Mouse (Mus musculus) heart, postnatal 0 days (tissue): Measurements from ENCODE around the gene Kcne3.

ENCODE experiments used
- CTCF ChIP-seq: IDR thresholded peaks from 2 replicates; pipeline ENCODE4 v1.5.1; 2016; ENCODE audit warnings: antibody characterized with exemption, control low read depth, low read depth
- EP300 ChIP-seq: IDR thresholded peaks from 2 replicates; pipeline ENCODE4 v1.6.1; 2016; ENCODE audit warnings: antibody characterized with exemption, low read depth

- TF ChIP-seq CTCF: no peak
- no peak for TF ChIP-seq EP300
Measured at GRCm38 (mm10) chr7:100170756-100171155, 5.5 kb upstream of the Kcne3 start.
